Mouse (Mus musculus) megakaryocyte, embryonic 14.5 days (primary cell): ENCODE data around the gene Akap13. TPM values are rescaled to one million over a fixed set of nuclear protein-coding genes. Genes with fewer than 3 reads are reported as not detected.
A peak's percentile ranks its signal among the peaks of the same experiment; 100 is the strongest.

Experiments used
- H3K27me3 ChIP-seq: replicated peaks from 2 replicates; pipeline ENCODE3; 2012; ENCODE audit warnings: inconsistent platforms
- H3K36me3 ChIP-seq: replicated peaks from 2 replicates; pipeline ENCODE3; 2012; ENCODE audit warnings: low read length, inconsistent platforms, mixed read lengths
- H3K4me1 ChIP-seq: 2 replicates; pipeline ENCODE4 v1.6.1; 2012; ENCODE audit warnings: inconsistent platforms
- H3K4me3 ChIP-seq: replicated peaks from 2 replicates; pipeline ENCODE3; 2012; ENCODE audit warnings: moderate library complexity, mild to moderate bottlenecking, inconsistent platforms
- H3K9me3 ChIP-seq: 2 replicates; pipeline ENCODE4 v1.6.1; 2012; ENCODE audit warnings: inconsistent platforms
- FLI1 ChIP-seq: IDR thresholded peaks from 2 replicates; pipeline ENCODE4 v1.6.1; 2012; ENCODE audit warnings: low read length, inconsistent platforms, mixed read lengths
- GATA1 ChIP-seq: IDR thresholded peaks from 3 replicates; pipeline ENCODE4 v1.6.1; 2012; ENCODE audit warnings: mixed read lengths, low read length, inconsistent platforms, borderline replicate concordance
- polyA plus RNA-seq: library from polyadenylated mRNA; stranded (reverse); fragments of >175 nt; gene quantifications from 2 replicates; pipeline ENCODE4 v1.2.3, GENCODE M21; 2012; ENCODE audit warnings: low replicate concordance; ENCODE audit not compliant: insufficient read depth

Akap13 gene
- polyA plus RNA-seq, 1 experiment, result 9.5 TPM

DNA sequence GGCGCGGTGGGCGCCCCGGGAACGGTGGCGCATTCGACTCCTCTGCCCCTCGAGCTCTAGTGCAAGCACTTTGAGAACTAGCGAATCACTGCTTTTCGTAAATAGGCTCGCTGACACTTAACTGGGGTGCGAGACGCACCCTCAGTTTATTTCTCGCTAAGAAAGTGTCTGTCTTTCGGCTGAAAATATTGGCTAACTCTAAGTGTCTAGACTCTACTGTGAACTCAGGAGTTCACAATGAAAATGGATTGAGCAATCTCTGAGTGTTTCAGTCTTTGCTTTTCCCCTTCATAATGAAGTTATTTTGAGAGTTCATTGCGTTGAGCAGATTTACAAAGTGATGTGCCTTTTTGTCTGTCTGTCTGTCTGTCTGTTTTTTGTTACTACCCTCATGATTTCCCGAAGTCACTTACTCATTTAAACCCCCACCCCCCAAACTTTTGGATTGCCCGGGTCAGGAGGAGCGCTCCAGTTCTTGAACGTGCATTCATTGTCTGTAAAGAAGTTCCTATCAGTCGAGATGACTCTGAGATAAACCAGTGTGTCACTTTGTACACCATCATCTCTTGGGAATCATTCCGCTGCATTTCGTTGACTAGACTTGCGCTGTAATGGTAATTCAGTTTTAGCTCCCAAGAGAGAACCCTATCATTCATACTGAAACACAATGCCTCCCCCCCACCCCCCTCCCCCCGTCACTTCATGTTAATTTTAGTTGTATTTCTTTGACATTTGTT is 986 bp downstream of the Akap13 start:
- H3K9me3 ChIP-seq, result 0 out of 2 replicates have a peak, but pooled peaks cover 4% of the 10 kb centered on the region
- peak overlapping the region; percentile 94 for H3K4me3 ChIP-seq
- no peaks in the 10 kb centered on the region for H3K36me3 ChIP-seq
- peaks cover 13% of the 10 kb centered on the region for H3K4me1 ChIP-seq
- no peak for TF ChIP-seq FLI1
- no peak for TF ChIP-seq GATA1
- H3K27me3 ChIP-seq, result peaks cover 2% of the 10 kb centered on the region

GRCm38 (mm10) chr7:75460290-75460689 is 5.0 kb downstream of the Akap13 start:
- Histone ChIP-seq H3K9me3 (0 out of 2 replicates have a peak, but pooled peaks cover 4% of the 10 kb centered on the region), H3K4me1 (peaks cover 8% of the 10 kb centered on the region), H3K27me3 (peaks cover 2% of the 10 kb centered on the region), H3K4me3 (no peak overlapping the region), H3K36me3 (no peaks in the 10 kb centered on the region)
- no peak for TF ChIP-seq FLI1
- no peak for TF ChIP-seq GATA1

DNA sequence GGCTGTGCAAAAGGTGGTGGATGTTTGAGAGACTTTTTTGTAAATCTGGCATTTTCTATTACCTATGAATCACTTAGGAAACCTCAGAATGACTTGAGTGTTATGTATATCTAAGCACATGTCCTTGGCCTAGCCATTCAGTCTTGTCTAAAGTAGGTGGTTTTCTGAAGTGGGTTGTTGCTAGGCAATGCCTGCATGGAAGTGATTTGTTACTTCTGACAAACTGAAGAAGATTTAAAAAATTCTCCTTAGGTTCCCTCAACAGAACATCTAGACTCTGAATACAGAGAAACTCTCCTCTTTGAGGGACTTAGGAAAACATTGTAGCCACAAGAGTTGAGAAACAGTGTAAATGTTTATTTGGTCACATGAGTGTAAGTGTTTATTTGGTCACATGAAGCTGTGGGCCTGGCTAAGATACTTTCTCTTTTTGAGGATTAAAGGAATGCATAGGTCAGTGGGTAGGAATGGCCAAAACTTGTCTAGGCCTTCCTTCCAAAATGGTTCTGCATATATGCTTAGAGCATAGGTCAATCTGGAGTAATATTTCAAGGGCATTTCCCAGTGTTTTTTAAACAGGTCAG is 8.3 kb downstream of the Akap13 start:
- 0 out of 2 replicates have a peak, but pooled peaks cover 2% of the 10 kb centered on the region for H3K9me3 ChIP-seq
- TF ChIP-seq GATA1, result no peak
- no peak for TF ChIP-seq FLI1
- no peak overlapping the region for H3K4me3 ChIP-seq
- H3K27me3 ChIP-seq, result no peaks in the 10 kb centered on the region
- H3K4me1 ChIP-seq, result 0 out of 2 replicates have a peak, but pooled peaks cover 3% of the 10 kb centered on the region
- no peaks in the 10 kb centered on the region for H3K36me3 ChIP-seq

GRCm38 (mm10) chr7:75467791-75468190 is 12.5 kb downstream of the Akap13 start:
- TF ChIP-seq FLI1 (no peak), GATA1 (no peak)
- H3K9me3 ChIP-seq, result no peaks in the 10 kb centered on the region
- H3K4me3 ChIP-seq, result no peak overlapping the region
- no peaks in the 10 kb centered on the region for H3K27me3 ChIP-seq
- no peaks in the 10 kb centered on the region for H3K36me3 ChIP-seq
- 0 out of 2 replicates have a peak, but pooled peaks cover 9% of the 10 kb centered on the region for H3K4me1 ChIP-seq

- peaks cover 12% of the 10 kb centered on the region; the same call in 1 of the 2 replicates for H3K4me1 ChIP-seq
- no peaks in the 10 kb centered on the region for H3K9me3 ChIP-seq
- H3K36me3 ChIP-seq, result no peaks in the 10 kb centered on the region
- H3K4me3 ChIP-seq, result no peak overlapping the region
- TF ChIP-seq FLI1 (no peak), GATA1 (no peak)
- no peaks in the 10 kb centered on the region for H3K27me3 ChIP-seq
Observed at GRCm38 (mm10) chr7:75470318-75470925, 15.1 kb downstream of the Akap13 start.

DNA sequence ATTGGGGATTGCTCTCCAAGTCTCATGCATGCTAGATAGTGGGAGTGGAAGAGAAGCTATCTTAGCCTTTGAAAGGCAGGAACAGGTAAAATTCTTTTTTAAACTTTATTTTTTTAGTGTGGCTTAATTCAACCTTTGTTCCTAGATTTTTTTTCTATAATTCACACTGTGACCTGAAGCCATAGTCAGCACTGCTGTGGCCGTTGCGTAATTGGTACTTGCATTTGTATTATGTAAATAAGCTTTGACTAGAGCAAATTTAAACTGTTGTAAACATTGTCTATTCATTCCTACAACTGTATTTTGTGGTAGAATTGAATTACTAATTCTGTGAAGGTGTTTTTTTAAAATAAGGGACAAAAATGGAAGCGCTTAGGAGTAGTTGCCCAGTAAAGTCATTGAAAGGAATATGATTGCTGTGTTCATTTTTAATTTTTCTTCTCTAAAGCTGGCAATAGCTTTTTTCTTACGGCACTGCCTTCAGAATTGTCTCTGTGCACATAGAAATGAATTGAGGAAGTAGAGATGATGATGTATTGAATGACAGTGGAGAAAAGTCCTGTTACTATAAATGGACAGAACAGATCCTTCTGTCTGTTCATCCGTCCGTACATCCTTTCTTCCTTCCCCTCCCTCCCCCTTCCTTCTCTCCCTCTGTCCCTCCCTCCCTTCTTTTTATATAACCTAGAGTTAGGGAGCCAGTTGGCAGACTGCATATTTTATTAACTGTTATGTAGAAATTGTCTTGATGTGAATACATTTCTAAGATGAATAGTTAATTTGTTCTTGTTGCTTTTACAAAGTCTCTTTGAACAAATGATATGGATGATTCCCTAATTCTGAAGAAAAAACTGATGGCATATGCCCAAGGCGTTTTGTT is 17.2 kb downstream of the Akap13 start:
- TF ChIP-seq FLI1 (no peak), GATA1 (no peak)
- Histone ChIP-seq H3K9me3 (no peaks in the 10 kb centered on the region), H3K27me3 (no peaks in the 10 kb centered on the region), H3K4me1 (peaks cover 12% of the 10 kb centered on the region; the same call in 1 of the 2 replicates), H3K4me3 (no peak overlapping the region), H3K36me3 (no peaks in the 10 kb centered on the region)

DNA sequence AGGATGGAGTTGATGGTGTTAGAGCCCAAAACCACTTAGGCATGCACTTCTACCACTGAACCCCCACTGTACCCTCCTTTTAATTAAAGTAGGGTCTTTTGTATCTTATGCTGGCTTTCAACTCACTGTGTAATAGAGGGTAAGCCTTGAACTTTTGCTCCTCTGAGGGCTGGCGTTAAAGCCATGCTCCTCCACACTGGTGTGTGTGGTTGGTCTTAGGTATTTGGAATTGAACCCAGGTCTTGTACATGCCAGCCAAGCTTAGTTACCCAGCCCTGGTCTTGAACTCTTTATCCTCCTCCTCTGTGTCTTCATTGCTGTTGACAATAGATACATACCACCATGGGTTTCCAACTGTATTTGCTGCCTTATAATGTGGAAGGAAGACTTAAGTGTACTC is 18.0 kb downstream of the Akap13 start:
- Histone ChIP-seq H3K4me1 (peaks cover 9% of the 10 kb centered on the region; the same call in 1 of the 2 replicates), H3K27me3 (no peaks in the 10 kb centered on the region), H3K4me3 (no peak overlapping the region), H3K9me3 (no peaks in the 10 kb centered on the region), H3K36me3 (no peaks in the 10 kb centered on the region)
- TF ChIP-seq GATA1, result no peak
- TF ChIP-seq FLI1, result no peak

GRCm38 (mm10) chr7:75474064-75474463 is 18.7 kb downstream of the Akap13 start:
- H3K9me3 ChIP-seq, result no peaks in the 10 kb centered on the region
- no peaks in the 10 kb centered on the region for H3K27me3 ChIP-seq
- no peak overlapping the region for H3K4me3 ChIP-seq
- no peaks in the 10 kb centered on the region for H3K36me3 ChIP-seq
- peaks cover 9% of the 10 kb centered on the region; the same call in 1 of the 2 replicates for H3K4me1 ChIP-seq
- TF ChIP-seq GATA1 (no peak), FLI1 (no peak)

GRCm38 (mm10) chr7:75474564-75475150 is 19.3 kb downstream of the Akap13 start:
- TF ChIP-seq GATA1 (no peak), FLI1 (no peak)

More at GRCm38 (mm10) chr7:75474564-75475150, 19.3 kb downstream of the Akap13 start:
- Histone ChIP-seq H3K4me3 (no peak overlapping the region), H3K9me3 (no peaks in the 10 kb centered on the region), H3K4me1 (peaks cover 9% of the 10 kb centered on the region; the same call in 1 of the 2 replicates), H3K27me3 (no peaks in the 10 kb centered on the region), H3K36me3 (no peaks in the 10 kb centered on the region)
